Mouse (Mus musculus): ENCODE data around the gene Fgfr2. TPM values are rescaled to one million over a fixed set of nuclear protein-coding genes. Genes with fewer than 3 reads are reported as not detected.

Gene Fgfr2
- total RNA-seq, 1 experiment: 37.5 TPM

- H3K4me1 ChIP-seq (ENCODE audit: control insufficient read depth in 2 of 2, insufficient read depth in 2 of 2, low read length in 2 of 2, poor library complexity in 1 of 2): no peaks in the 10 kb centered on the region
- in situ Hi-C loops (cut with MboI; ENCODE audit: low sequenced_read_pairs in 2 of 2, unreplicated experiment in 2 of 2): no loop called here
- TF ChIP-seq HCFC1 (IDR thresholded peaks at IDR 0.05; ENCODE audit: borderline replicate concordance, insufficient read depth, low read length): no peak
- no peak for TF ChIP-seq ZNF384 (IDR thresholded peaks at IDR 0.05; ENCODE audit: low read depth, low read length)
- no peak for TF ChIP-seq MAFK (IDR thresholded peaks at IDR 0.05; ENCODE audit: insufficient read depth, low read depth, low read length)
- no peak for TF ChIP-seq CHD2 (IDR thresholded peaks at IDR 0.05; ENCODE audit: low read depth, low read length)
- no peak for TF ChIP-seq ZC3H11A (IDR thresholded peaks at IDR 0.05; ENCODE audit: borderline replicate concordance, low read depth, low read length)
- no peaks in the 10 kb centered on the region; the same call in 1 of the 2 replicates for H3K36me3 ChIP-seq (ENCODE audit: control insufficient read depth, insufficient read depth, low read length, poor library complexity, severe bottlenecking)
- no peak overlapping the region for H3K9ac ChIP-seq (ENCODE audit: insufficient read depth, low read depth, low read length, poor library complexity, severe bottlenecking)
- H3K9me3 ChIP-seq (ENCODE audit: control insufficient read depth, insufficient read depth, low read depth, low read length): no peaks in the 10 kb centered on the region
- no peak overlapping the region for H3K4me3 ChIP-seq (ENCODE audit: insufficient read depth in 1 of 2, low read depth in 1 of 2, low read length in 2 of 2, poor library complexity in 1 of 2, severe bottlenecking in 1 of 2)
- no peak overlapping the region for H3K27ac ChIP-seq (ENCODE audit: insufficient read depth, low read depth, low read length, poor library complexity, severe bottlenecking)
- no peak for DNase-seq (ENCODE audit: low read depth, low spot score)
Observed at GRCm38 (mm10) chr7:132767233-132767998, 355.7 kb downstream of the Fgfr2 start.

GRCm38 (mm10) chr7:132766235-132766871 lies 356.8 kb downstream of the Fgfr2 start:
- no peaks in the 10 kb centered on the region for H3K4me1 ChIP-seq (ENCODE audit: control insufficient read depth in 2 of 2, insufficient read depth in 2 of 2, low read length in 2 of 2, poor library complexity in 1 of 2)
- no peak overlapping the region for H3K27ac ChIP-seq (ENCODE audit: insufficient read depth, low read depth, low read length, poor library complexity, severe bottlenecking)
- no peak for DNase-seq (ENCODE audit: low read depth, low spot score)
- in situ Hi-C loops (cut with MboI; ENCODE audit: low sequenced_read_pairs in 2 of 2, unreplicated experiment in 2 of 2): no loop called here
- no peak overlapping the region for H3K9ac ChIP-seq (ENCODE audit: insufficient read depth, low read depth, low read length, poor library complexity, severe bottlenecking)
- H3K4me3 ChIP-seq (ENCODE audit: insufficient read depth in 1 of 2, low read depth in 1 of 2, low read length in 2 of 2, poor library complexity in 1 of 2, severe bottlenecking in 1 of 2): no peak overlapping the region
- no peaks in the 10 kb centered on the region; the same call in 1 of the 2 replicates for H3K36me3 ChIP-seq (ENCODE audit: control insufficient read depth, insufficient read depth, low read length, poor library complexity, severe bottlenecking)
- TF ChIP-seq ZNF384 (IDR thresholded peaks at IDR 0.05; ENCODE audit: low read depth, low read length): no peak
- TF ChIP-seq MAFK (IDR thresholded peaks at IDR 0.05; ENCODE audit: insufficient read depth, low read depth, low read length): no peak
- TF ChIP-seq ZC3H11A (IDR thresholded peaks at IDR 0.05; ENCODE audit: borderline replicate concordance, low read depth, low read length): no peak
- TF ChIP-seq CHD2 (IDR thresholded peaks at IDR 0.05; ENCODE audit: low read depth, low read length): no peak
- no peak for TF ChIP-seq HCFC1 (IDR thresholded peaks at IDR 0.05; ENCODE audit: borderline replicate concordance, insufficient read depth, low read length)
- no peaks in the 10 kb centered on the region for H3K9me3 ChIP-seq (ENCODE audit: control insufficient read depth, insufficient read depth, low read depth, low read length)

- no peaks in the 10 kb centered on the region; the same call in 1 of the 2 replicates for H3K36me3 ChIP-seq (ENCODE audit: control insufficient read depth, insufficient read depth, low read length, poor library complexity, severe bottlenecking)
- H3K9ac ChIP-seq (ENCODE audit: insufficient read depth, low read depth, low read length, poor library complexity, severe bottlenecking): no peak overlapping the region
- no peak for DNase-seq (ENCODE audit: low read depth, low spot score)
- no peak overlapping the region for H3K4me3 ChIP-seq (ENCODE audit: insufficient read depth in 1 of 2, low read depth in 1 of 2, low read length in 2 of 2, poor library complexity in 1 of 2, severe bottlenecking in 1 of 2)
- H3K27ac ChIP-seq (ENCODE audit: insufficient read depth, low read depth, low read length, poor library complexity, severe bottlenecking): no peak overlapping the region
- TF ChIP-seq ZNF384 (IDR thresholded peaks at IDR 0.05; ENCODE audit: low read depth, low read length): no peak
- TF ChIP-seq MAFK (IDR thresholded peaks at IDR 0.05; ENCODE audit: insufficient read depth, low read depth, low read length): no peak
- TF ChIP-seq CHD2 (IDR thresholded peaks at IDR 0.05; ENCODE audit: low read depth, low read length): no peak
- TF ChIP-seq ZC3H11A (IDR thresholded peaks at IDR 0.05; ENCODE audit: borderline replicate concordance, low read depth, low read length): no peak
- no peak for TF ChIP-seq HCFC1 (IDR thresholded peaks at IDR 0.05; ENCODE audit: borderline replicate concordance, insufficient read depth, low read length)
- H3K9me3 ChIP-seq (ENCODE audit: control insufficient read depth, insufficient read depth, low read depth, low read length): no peaks in the 10 kb centered on the region
- in situ Hi-C loops (cut with MboI; ENCODE audit: low sequenced_read_pairs in 2 of 2, unreplicated experiment in 2 of 2): no loop called here
- H3K4me1 ChIP-seq (ENCODE audit: control insufficient read depth in 2 of 2, insufficient read depth in 2 of 2, low read length in 2 of 2, poor library complexity in 1 of 2): no peaks in the 10 kb centered on the region
Observed at GRCm38 (mm10) chr7:132765629-132766186, 357.4 kb downstream of the Fgfr2 start.

GRCm38 (mm10) chr7:132764896-132765491 lies 358.2 kb downstream of the Fgfr2 start:
- no peaks in the 10 kb centered on the region; the same call in 1 of the 2 replicates for H3K36me3 ChIP-seq (ENCODE audit: control insufficient read depth, insufficient read depth, low read length, poor library complexity, severe bottlenecking)
- in situ Hi-C loops (cut with MboI; ENCODE audit: low sequenced_read_pairs in 2 of 2, unreplicated experiment in 2 of 2): no loop called here

More at GRCm38 (mm10) chr7:132764896-132765491, 358.2 kb downstream of the Fgfr2 start:
- Histone ChIP-seq H3K4me3 (ENCODE audit: insufficient read depth in 1 of 2, low read depth in 1 of 2, low read length in 2 of 2, poor library complexity in 1 of 2, severe bottlenecking in 1 of 2) (no peak overlapping the region), H3K9ac (ENCODE audit: insufficient read depth, low read depth, low read length, poor library complexity, severe bottlenecking) (no peak overlapping the region), H3K9me3 (ENCODE audit: control insufficient read depth, insufficient read depth, low read depth, low read length) (no peaks in the 10 kb centered on the region), H3K27ac (ENCODE audit: insufficient read depth, low read depth, low read length, poor library complexity, severe bottlenecking) (no peak overlapping the region), H3K4me1 (ENCODE audit: control insufficient read depth in 2 of 2, insufficient read depth in 2 of 2, low read length in 2 of 2, poor library complexity in 1 of 2) (no peaks in the 10 kb centered on the region)
- no peak for DNase-seq (ENCODE audit: low read depth, low spot score)
- TF ChIP-seq ZC3H11A (IDR thresholded peaks at IDR 0.05; ENCODE audit: borderline replicate concordance, low read depth, low read length) (no peak), CHD2 (IDR thresholded peaks at IDR 0.05; ENCODE audit: low read depth, low read length) (no peak), ZNF384 (IDR thresholded peaks at IDR 0.05; ENCODE audit: low read depth, low read length) (no peak), MAFK (IDR thresholded peaks at IDR 0.05; ENCODE audit: insufficient read depth, low read depth, low read length) (no peak), HCFC1 (IDR thresholded peaks at IDR 0.05; ENCODE audit: borderline replicate concordance, insufficient read depth, low read length) (no peak)
